Mouse (Mus musculus) forebrain, embryonic 10.5 days (tissue): ENCODE measurements around the gene Cxcr4. TPM values are rescaled to one million over a fixed set of nuclear protein-coding genes. Genes with fewer than 3 reads are reported as not detected.

Experiments
- DNase-seq: peaks from one replicate; pipeline ENCODE4 v3.0.0-alpha.2; 2017; ENCODE audit warnings: low spot score; ENCODE audit errors: extremely low spot score
- H3K27ac ChIP-seq: fragments of 300-500 bp; sonication (generic); 2 replicates; pipeline ENCODE4 v1.5.1; 2016; ENCODE audit warnings: mild to moderate bottlenecking
- H3K27me3 ChIP-seq: fragments of 300-500 bp; sonication (generic); 2 replicates; pipeline ENCODE4 v1.6.1; 2016; ENCODE audit warnings: mild to moderate bottlenecking; ENCODE audit not compliant: poor library complexity, severe bottlenecking
- H3K36me3 ChIP-seq: fragments of 300-500 bp; sonication (generic); replicated peaks from 2 replicates; pipeline ENCODE4 v1.6.1; 2016; ENCODE audit warnings: mild to moderate bottlenecking, moderate library complexity
- H3K4me1 ChIP-seq: fragments of 300-500 bp; sonication (generic); 2 replicates; pipeline ENCODE4 v1.6.1; 2016
- H3K4me3 ChIP-seq: fragments of 300-500 bp; sonication (generic); 2 replicates; pipeline ENCODE4 v1.5.1; 2016; ENCODE audit warnings: mild to moderate bottlenecking, moderate library complexity
- H3K9me3 ChIP-seq: fragments of 300-500 bp; sonication (generic); 2 replicates; pipeline ENCODE4 v1.6.1; 2016; ENCODE audit warnings: mild to moderate bottlenecking, moderate library complexity
- WGBS: fragments of 180-500 bp; shearing (Covaris S2); methylation state at CpG from one replicate; pipeline ENCODE4 v1.1.7; 2016; 5-methylcytosine and 5-hydroxymethylcytosine counted together
- polyA plus RNA-seq: library from polyadenylated mRNA; unstranded; fragments of >200 nt; fragmentation: Nextera tagmentation; extraction: Ambion mirVana; gene quantifications from 2 replicates; pipeline ENCODE4 v1.2.1, GENCODE M21; 2016

Cxcr4 gene
- polyA plus RNA-seq, result 6.6 and 7.9 TPM in 2 replicates

GRCm38 (mm10) chr1:128592211-128592741 lies at the start of gene Cxcr4:
Gene Cxcr4 (minus strand): TSS chr1:128592293.
- under 1% methylated on average over 27 of the region's 27 CpGs for WGBS
- peaks cover 63% of the 10 kb centered on the region for H3K27me3 ChIP-seq

GRCm38 (mm10) chr1:128639707-128640107 lies 47.6 kb upstream of the Cxcr4 start:
- Histone ChIP-seq H3K4me3 (no peak overlapping the region), H3K4me1 (peaks cover 31% of the 10 kb centered on the region), H3K9me3 (no peaks in the 10 kb centered on the region), H3K27me3 (0 out of 2 replicates have a peak, but pooled peaks cover 5% of the 10 kb centered on the region), H3K36me3 (no peaks in the 10 kb centered on the region), H3K27ac (peak overlapping the region; percentile 32; the same call in 1 of the 2 replicates)
- no peak for DNase-seq
- WGBS, result 76% methylated on average over 4 of the region's 4 CpGs

More at GRCm38 (mm10) chr1:128592211-128592741, at the start of gene Cxcr4:
- peak within 1 kb of the TSS; percentile 93 for H3K27ac ChIP-seq
- DNase-seq, result peak; percentile 92
- peaks cover 78% of the 10 kb centered on the region for H3K4me1 ChIP-seq
- peaks cover 21% of the 10 kb centered on the region for H3K36me3 ChIP-seq
- peak within 1 kb of the TSS; percentile 78 for H3K4me3 ChIP-seq
- no peaks in the 10 kb centered on the region for H3K9me3 ChIP-seq

- Histone ChIP-seq H3K9me3 (no peaks in the 10 kb centered on the region), H3K36me3 (no peaks in the 10 kb centered on the region), H3K27me3 (0 out of 2 replicates have a peak, but pooled peaks cover 3% of the 10 kb centered on the region), H3K4me3 (no peak overlapping the region), H3K4me1 (peaks cover 13% of the 10 kb centered on the region), H3K27ac (no peak overlapping the region)
- DNase-seq, result no peak
- WGBS, result 85% methylated on average over 7 of the region's 7 CpGs
Measured at GRCm38 (mm10) chr1:128637230-128637740, 45.2 kb upstream of the Cxcr4 start.

- 93% methylated on average over 10 of the region's 10 CpGs for WGBS
- H3K4me1 ChIP-seq, result peaks cover 11% of the 10 kb centered on the region
- no peaks in the 10 kb centered on the region for H3K36me3 ChIP-seq
- DNase-seq, result no peak
- no peaks in the 10 kb centered on the region for H3K27me3 ChIP-seq
- no peak overlapping the region for H3K27ac ChIP-seq
- no peaks in the 10 kb centered on the region for H3K9me3 ChIP-seq
- no peak overlapping the region for H3K4me3 ChIP-seq
Measured at GRCm38 (mm10) chr1:128636258-128637229, 44.5 kb upstream of the Cxcr4 start.

GRCm38 (mm10) chr1:128633711-128634379 lies 41.8 kb upstream of the Cxcr4 start:
- H3K27me3 ChIP-seq, result no peaks in the 10 kb centered on the region
- H3K36me3 ChIP-seq, result no peaks in the 10 kb centered on the region
- 85% methylated on average over 6 of the region's 6 CpGs for WGBS
- H3K4me1 ChIP-seq, result no peaks in the 10 kb centered on the region
- H3K27ac ChIP-seq, result no peak overlapping the region
- DNase-seq, result no peak
- no peak overlapping the region for H3K4me3 ChIP-seq
- H3K9me3 ChIP-seq, result no peaks in the 10 kb centered on the region

GRCm38 (mm10) chr1:128632522-128632921 lies 40.4 kb upstream of the Cxcr4 start:
- WGBS, result 84% methylated on average over 6 of the region's 6 CpGs
- H3K9me3 ChIP-seq, result no peaks in the 10 kb centered on the region
- no peak overlapping the region for H3K4me3 ChIP-seq
- no peak for DNase-seq
- H3K27me3 ChIP-seq, result no peaks in the 10 kb centered on the region
- no peak overlapping the region for H3K27ac ChIP-seq
- no peaks in the 10 kb centered on the region for H3K36me3 ChIP-seq
- H3K4me1 ChIP-seq, result no peaks in the 10 kb centered on the region

GRCm38 (mm10) chr1:128626144-128626678 lies 34.1 kb upstream of the Cxcr4 start:
- H3K9me3 ChIP-seq, result no peaks in the 10 kb centered on the region
- no peaks in the 10 kb centered on the region for H3K36me3 ChIP-seq
- H3K4me3 ChIP-seq, result no peak overlapping the region
- H3K4me1 ChIP-seq, result peaks cover 30% of the 10 kb centered on the region
- no peak overlapping the region for H3K27ac ChIP-seq
- WGBS, result 91% methylated on average over 9 of the region's 9 CpGs
- H3K27me3 ChIP-seq, result no peaks in the 10 kb centered on the region
- no peak for DNase-seq

- Histone ChIP-seq H3K36me3 (no peaks in the 10 kb centered on the region), H3K27me3 (no peaks in the 10 kb centered on the region), H3K9me3 (no peaks in the 10 kb centered on the region), H3K27ac (peak overlapping the region; percentile 69; the same call in 1 of the 2 replicates), H3K4me3 (no peak overlapping the region), H3K4me1 (peaks cover 33% of the 10 kb centered on the region)
- DNase-seq, result no peak
- WGBS, result 51% methylated on average over 4 of the region's 4 CpGs
Measured at GRCm38 (mm10) chr1:128623594-128623887, 31.4 kb upstream of the Cxcr4 start.

GRCm38 (mm10) chr1:128622867-128623593 lies 30.9 kb upstream of the Cxcr4 start:
- 67% methylated on average over 9 of the region's 9 CpGs for WGBS
- no peaks in the 10 kb centered on the region for H3K9me3 ChIP-seq
- H3K4me3 ChIP-seq, result no peak overlapping the region
- H3K4me1 ChIP-seq, result peaks cover 33% of the 10 kb centered on the region
- H3K36me3 ChIP-seq, result no peaks in the 10 kb centered on the region
- H3K27ac ChIP-seq, result peak overlapping the region; percentile 1; the same call in 1 of the 2 replicates
- DNase-seq, result no peak
- H3K27me3 ChIP-seq, result no peaks in the 10 kb centered on the region

- no peak for DNase-seq
- WGBS, result 89% methylated on average over 13 of the region's 13 CpGs
- no peak overlapping the region for H3K4me3 ChIP-seq
- H3K9me3 ChIP-seq, result no peaks in the 10 kb centered on the region
- no peaks in the 10 kb centered on the region for H3K36me3 ChIP-seq
- H3K27me3 ChIP-seq, result no peaks in the 10 kb centered on the region
- peaks cover 18% of the 10 kb centered on the region for H3K4me1 ChIP-seq
- H3K27ac ChIP-seq, result no peak overlapping the region
Measured at GRCm38 (mm10) chr1:128617654-128618310, 25.7 kb upstream of the Cxcr4 start.

- no peak for DNase-seq
- Histone ChIP-seq H3K27ac (no peak overlapping the region), H3K9me3 (no peaks in the 10 kb centered on the region), H3K36me3 (no peaks in the 10 kb centered on the region), H3K4me3 (no peak overlapping the region), H3K4me1 (peaks cover 9% of the 10 kb centered on the region), H3K27me3 (no peaks in the 10 kb centered on the region)
- WGBS, result 76% methylated on average over 2 of the region's 2 CpGs
Measured at GRCm38 (mm10) chr1:128616586-128616985, 24.5 kb upstream of the Cxcr4 start.
